Mouse (Mus musculus) MN1 (cell line): ENCODE data around the gene Mcur1.

Source experiments
- DNase-seq: peaks from one replicate; pipeline ENCODE4 v3.0.0-alpha.2; 2016; ENCODE audit warnings: low spot score

The Mcur1 gene

GRCm38 (mm10) chr13:43559711-43560457, at the start of gene Mcur1:
Gene Mcur1, minus strand, starts transcription at chr13:43560191.
- DNase-seq, result peak; percentile 92

DNA sequence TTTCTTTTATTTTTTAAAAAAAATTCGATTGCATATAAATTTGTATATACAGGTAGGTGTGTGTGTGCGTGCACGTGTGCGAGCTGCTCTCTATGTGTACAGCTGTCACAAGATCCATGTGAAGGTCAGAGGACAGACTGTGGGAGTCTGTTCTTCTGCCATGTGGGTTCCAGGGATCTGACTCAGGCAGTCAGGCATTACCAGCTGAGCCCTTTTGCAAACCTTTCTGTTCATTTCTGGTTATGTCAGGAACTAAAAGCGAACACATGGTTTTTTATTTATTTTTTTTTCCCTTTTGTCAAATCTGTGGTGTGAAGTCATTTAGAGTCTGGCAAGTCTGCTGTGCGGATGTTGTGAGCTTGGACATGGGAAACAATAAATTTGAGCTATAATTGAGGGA, 48.9 kb upstream of the Mcur1 start:
- no peak for DNase-seq

DNA sequence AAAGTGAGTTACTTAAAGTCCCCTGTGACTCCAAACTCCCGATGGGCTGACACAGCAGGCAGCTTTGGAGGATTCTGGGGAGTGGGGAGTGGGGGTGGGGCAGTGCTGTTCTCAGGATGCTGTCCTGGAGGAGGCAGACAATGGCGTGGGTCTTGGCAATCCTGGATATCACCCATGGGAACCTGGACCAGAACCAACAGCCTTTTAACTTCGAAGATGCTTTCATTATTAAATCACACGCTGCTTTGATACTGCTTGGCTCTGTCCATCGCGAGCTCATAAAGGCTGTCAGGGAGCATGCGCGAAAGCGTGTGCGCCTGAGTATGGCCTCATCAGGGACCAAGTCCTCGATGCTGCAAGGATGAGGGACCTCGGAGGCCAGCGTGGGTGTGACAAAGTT, 43.1 kb upstream of the Mcur1 start:
- DNase-seq, result no peak

GRCm38 (mm10) chr13:43602440-43602839, 42.4 kb upstream of the Mcur1 start:
- no peak for DNase-seq

DNA sequence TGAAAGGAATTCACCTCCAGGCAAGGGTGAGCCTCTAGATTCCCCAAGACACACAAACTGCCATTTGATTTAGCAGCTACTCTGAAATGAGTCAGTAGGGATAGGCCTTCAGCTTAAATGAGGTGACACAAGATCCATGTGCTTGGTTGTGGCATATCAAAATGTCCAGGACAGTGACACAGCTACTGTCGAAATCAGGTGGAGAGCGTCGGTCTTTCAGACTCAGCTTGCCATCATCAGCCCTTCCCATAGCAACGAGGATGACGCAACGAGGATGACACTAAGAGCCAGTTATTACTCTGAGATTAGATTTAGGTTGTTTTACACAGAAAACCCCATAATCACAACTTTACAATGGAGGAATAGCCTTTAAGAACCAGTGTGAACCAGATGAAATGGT, 41.0 kb upstream of the Mcur1 start:
- DNase-seq, result no peak

- DNase-seq, result peak; percentile 73
These were observed 35.9 kb upstream of the Mcur1 start for GRCm38 (mm10) chr13:43595896-43596295.

- no peak for DNase-seq
These were observed 32.7 kb upstream of the Mcur1 start for GRCm38 (mm10) chr13:43592681-43593068.

DNA sequence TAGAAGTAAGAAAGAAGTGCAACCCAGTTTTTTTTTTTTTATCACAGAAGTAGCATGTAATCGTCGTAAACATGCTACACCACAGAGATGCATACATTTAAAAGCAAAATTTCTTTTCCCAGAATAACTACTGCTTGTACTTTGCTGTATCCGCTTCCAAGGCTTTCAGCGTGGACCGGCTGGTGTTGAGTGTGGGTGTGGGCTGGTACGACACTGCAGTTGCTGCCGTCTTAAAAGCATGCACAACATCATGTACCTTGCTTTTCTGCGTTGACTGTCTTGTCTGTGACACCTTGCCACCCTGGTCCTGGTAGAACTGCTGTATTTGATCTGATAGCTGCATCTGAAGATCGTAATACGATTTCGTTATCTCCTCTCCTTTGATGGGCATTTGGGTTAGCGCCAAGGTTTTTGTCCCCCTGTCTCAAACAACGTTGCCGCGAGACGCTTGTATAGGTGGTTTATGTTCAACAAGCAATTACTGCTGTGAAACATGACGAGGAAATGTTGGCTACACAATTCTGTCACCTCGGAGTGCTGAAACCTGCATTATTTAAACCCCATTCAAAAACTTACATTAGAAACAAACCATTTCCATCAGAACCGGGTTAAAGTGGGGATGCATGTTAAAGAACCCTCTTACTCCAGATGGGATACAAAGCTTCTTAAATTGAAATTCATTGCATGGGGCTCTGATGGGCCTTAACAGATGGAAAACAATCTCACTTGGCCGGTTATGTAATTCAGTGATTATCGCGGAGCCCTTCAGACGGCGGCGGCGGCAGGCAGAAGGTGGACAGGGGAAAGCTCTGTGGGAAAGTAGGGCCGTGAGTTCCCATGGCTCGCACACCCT, 32.1 kb upstream of the Mcur1 start:
- no peak for DNase-seq

DNA sequence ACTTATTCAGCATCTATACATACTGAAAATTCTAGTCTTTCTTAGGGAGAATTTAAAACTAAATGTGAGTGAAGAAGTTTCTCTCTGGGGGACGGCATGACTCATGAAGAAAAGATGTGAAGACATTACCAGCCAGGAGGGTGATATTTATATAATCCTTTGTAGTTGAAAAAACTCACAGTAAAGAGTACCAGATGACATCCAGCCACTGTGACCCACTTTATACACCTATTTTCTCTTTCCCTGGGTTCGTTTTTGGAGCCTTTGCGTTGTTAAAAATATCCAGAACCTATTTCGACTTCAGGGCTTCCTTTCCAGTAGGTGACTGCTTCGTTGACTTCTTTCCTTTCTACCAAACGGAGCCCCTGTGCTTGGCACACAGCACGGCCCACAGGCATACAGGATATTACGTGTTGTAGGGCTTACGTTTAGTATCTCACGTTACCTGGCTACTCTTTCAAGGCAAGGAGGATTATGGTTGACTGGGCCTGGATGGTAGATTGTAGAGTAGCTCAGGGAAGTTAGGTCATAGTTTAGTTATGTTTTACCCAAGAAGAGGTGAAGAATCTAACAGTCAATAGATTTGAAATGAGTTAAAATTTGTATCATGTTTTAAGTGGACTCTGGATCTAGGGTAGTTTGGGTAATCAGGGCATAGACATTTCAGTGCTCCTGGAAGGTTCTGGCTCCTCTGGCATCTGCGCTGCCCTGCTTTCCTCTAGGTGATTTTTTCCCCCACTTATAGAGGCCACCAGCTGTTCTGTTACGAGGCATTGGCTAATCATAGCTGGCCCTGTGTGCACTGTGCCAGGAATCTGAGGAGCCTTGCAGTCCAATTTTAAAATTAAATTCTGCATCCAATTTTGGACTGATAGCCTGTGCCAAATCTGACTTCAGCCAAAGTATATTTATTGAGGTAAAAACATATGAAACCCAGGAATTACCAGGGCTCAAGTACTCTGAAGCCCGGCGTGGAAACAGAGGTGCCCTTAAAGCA, 28.2 kb upstream of the Mcur1 start:
- DNase-seq, result no peak

- no peak for DNase-seq
These were observed 27.0 kb upstream of the Mcur1 start for GRCm38 (mm10) chr13:43586966-43587365.

- DNase-seq, result no peak
These were observed 25.3 kb upstream of the Mcur1 start for GRCm38 (mm10) chr13:43585335-43585734.

GRCm38 (mm10) chr13:43583504-43583903, 23.5 kb upstream of the Mcur1 start:
- DNase-seq, result no peak

- DNase-seq, result no peak
These were observed 23.0 kb upstream of the Mcur1 start for GRCm38 (mm10) chr13:43582961-43583360.

DNA sequence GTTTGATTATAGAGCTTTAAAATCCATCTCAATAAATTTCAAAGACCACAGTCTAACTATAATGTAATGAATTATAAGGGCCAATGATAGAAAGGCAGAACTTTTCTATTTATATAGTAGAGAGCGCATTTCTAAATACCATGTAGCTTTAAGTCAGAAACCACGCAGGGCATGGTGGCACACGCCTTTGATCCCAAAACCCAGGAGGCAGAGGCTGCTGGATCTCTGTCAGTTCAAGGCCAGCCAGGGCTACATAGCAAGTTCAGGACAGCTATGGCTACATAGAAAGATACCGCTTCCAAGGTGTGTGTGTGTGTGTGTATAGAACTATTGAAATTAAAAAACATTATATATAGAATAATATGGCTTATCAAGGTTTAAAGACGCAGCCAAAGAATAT, 20.7 kb upstream of the Mcur1 start:
- no peak for DNase-seq

DNA sequence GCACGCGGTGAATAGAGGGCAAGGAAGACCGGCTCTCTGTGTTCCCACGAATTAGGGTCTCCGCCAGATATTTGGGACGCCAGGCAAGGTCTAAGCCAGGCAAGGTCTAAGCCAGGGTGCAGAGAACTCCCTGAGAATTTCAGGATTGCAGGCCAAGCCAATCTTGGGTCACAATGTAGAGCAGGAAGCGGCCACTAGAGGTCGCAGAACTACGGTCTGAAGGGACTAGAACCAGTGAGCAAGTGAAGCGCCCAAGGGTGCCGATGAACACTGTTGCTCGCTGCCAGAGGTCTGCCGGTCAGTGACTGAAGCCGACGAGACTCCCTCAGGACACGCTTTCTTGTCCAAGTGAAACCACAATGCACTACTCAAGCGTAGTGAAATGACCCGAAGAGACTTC, 19.7 kb upstream of the Mcur1 start:
- peak; percentile 45 for DNase-seq

DNA sequence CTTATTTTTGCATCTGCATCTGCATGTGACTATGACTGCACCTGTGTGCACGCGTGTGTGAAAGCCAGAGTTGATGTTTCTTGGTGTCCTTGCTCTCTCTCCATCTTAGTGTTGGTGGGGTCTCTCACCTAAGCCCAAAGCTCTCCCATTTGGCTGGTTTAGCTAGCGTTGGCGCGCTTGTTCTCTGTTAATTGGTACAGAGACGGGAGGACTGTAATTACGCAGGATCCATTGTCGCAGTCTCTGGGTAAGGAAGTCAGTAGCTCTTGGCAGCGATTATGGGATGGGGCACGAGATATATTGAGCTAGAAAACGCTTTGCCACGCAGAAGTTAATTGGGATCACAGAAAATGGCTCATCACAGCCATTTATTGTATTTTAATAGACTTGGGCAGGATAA, 17.8 kb upstream of the Mcur1 start:
- DNase-seq, result no peak

DNA sequence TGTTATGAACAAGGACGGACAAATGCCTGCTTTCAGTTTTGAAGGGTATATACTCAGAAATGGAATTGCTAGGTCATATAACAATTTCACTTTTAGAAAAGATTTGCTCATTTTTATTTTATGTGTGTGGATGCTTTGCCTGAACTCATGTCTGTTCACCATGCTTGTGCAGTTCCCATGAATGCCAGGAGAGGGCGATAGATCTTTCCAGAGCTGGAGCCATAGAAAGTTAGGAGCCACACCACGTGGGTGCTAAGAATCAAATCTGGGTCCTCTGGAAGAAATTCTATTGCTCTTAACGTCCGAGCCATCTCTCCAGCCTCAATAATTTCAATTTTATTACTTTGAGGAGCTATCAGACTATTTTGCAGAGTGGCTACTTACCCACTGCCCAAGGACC, 17.3 kb upstream of the Mcur1 start:
- DNase-seq, result no peak

DNA sequence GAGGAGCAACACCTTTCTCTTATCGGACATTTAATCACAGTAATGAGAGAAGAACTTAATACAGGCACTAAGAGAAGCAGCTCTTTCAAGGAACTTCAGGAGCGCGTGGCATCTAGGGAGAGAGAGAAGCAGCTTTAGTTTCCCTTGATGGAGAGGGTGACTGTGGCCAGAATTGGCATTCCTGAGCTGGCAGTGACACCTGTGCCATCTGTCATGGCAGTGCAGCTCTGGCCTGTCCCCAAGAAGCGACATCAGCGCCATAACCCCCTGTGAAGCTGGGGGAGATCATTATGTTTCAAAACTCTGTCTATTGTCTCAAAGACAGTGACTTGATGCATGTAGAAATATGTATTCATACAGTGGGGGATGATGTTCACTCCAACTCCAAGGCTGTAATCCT, 15.4 kb upstream of the Mcur1 start:
- no peak for DNase-seq

- no peak for DNase-seq
These were observed 14.0 kb upstream of the Mcur1 start for GRCm38 (mm10) chr13:43573979-43574378.

- DNase-seq, result no peak
These were observed 7.3 kb upstream of the Mcur1 start for GRCm38 (mm10) chr13:43567141-43567891.

DNA sequence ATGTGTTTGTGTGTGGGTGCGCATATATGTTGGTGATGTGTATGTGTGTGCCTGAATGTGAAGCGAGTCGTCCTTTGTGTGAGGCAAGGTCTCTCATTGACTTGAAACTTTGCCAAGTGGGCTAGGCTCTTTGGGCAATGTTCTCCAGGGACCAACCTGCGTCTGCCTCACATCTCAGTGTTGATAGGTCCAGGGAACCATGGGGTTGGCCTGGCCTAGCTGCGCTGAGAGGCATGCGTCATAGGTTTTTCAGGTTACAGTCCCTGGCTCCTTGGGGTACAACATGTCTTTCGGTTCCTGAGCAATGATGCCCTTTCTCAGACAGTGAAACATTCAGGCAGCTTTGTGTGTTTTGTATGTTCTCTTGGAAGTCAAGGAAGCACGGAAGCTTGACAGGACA, 6.2 kb upstream of the Mcur1 start:
- no peak for DNase-seq
